Mouse (Mus musculus): Measurements from ENCODE around the gene Plgrkt.
"Not testable (repeated sequence)": the region's sequence is repeated elsewhere in the genome, so short reads cannot be mapped to it uniquely, and the experiment has no call there.

Plgrkt gene

GRCm38 (mm10) chr19:29366969-29367622, at the start of gene Plgrkt, which contains the start of gene Cd274:
Gene Plgrkt (minus strand): TSS chr19:29367390.
Gene Cd274 (plus strand): TSS chr19:29367455.
- no peak for DNase-seq (ENCODE audit: low read depth, low spot score)

GRCm38 (mm10) chr19:29416393-29416902, 49.3 kb upstream of the Plgrkt start:
- DNase-seq (ENCODE audit: low read depth, low spot score): no peak

GRCm38 (mm10) chr19:29414917-29415316, 47.7 kb upstream of the Plgrkt start:
- DNase-seq (ENCODE audit: low read depth, low spot score): not testable (repeated sequence)

DNA sequence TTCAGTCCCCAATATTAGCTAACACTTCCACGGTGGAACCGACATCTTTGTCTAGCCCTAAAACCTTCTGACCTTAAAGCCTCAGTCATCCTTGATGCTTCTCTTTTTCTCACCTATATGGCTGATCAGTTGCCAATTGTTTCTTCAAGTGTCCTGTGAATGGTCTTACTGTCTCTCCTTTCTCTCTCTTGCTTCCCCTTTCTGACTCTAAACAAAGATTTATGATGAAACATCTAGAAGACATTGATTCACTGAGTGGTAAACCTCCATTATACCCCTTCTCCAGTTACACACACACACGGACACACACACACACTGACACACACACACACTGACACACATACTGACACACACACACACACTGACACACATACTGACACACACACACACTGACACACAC, 47.3 kb upstream of the Plgrkt start:
- no peak for DNase-seq (ENCODE audit: low read depth, low spot score)

DNA sequence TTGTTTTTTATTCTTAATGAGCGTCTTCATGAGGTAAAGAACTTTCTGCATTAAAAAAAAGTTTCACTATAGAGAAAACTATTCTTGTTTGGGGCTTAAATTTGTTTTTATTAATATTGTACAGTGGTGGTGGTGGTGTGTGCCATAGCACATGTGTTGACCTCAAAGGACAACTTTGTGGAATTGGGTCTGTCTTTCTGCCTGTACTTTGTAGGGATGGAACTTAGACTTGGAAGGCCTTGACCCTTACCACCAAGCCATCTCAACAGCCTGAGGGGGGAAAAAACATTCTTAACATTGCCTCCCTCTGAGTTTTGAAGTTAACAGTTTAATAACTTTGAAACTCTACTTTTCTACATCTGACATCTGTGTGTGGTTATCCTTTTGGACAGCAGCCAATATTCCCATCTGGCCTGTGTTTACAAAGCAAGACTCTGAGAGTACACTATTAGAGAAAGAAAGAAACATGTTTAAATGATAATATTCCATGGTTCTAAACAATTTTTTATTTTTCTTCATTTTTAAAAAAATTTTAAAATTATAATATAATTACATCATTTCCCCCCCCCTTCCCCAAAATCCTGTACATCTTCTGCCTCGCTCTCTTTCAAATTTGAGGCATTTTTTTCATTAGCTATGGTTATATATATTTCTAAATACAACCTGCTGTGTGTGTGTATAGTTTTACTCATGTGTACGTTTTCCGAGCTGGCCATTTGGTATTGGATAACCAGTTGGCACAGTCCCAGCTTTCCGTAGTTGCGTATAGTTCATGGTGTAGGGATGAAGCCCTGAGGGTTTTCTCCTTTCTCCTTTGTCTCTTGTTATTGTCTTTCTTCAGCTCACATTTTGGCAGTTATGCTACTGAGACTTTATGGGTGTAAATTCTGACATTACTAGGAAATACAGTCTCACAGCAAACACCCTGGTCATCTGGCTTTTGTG, 45.6 kb upstream of the Plgrkt start:
- no peak for DNase-seq (ENCODE audit: low read depth, low spot score)

DNA sequence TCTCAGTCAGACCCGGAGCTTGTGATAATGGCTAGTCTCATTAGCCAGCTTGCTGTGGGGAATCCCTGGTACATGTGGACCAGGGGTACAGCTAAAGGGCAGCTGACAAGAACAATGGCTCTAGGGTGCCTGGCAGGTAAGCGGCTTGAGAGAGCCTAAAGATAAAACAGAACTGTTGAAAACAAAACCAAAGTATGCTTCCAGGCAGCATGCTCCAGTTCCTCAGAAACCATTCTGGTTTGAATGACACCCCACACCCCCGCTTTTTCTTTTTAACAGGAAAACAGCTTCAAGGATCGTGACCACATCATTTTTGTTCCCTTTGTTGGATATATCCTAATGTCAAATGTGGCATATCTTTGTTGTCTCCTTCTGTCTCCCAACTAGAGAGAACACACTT, 43.4 kb upstream of the Plgrkt start, which contains the start of gene Pdcd1lg2:
TSS of gene Pdcd1lg2 (plus strand) at position 301 of the 400 bp plus-strand sequence.
- DNase-seq (ENCODE audit: low read depth, low spot score): no peak

GRCm38 (mm10) chr19:29406042-29407017, 39.1 kb upstream of the Plgrkt start:
- DNase-seq (ENCODE audit: low read depth, low spot score): no peak

DNA sequence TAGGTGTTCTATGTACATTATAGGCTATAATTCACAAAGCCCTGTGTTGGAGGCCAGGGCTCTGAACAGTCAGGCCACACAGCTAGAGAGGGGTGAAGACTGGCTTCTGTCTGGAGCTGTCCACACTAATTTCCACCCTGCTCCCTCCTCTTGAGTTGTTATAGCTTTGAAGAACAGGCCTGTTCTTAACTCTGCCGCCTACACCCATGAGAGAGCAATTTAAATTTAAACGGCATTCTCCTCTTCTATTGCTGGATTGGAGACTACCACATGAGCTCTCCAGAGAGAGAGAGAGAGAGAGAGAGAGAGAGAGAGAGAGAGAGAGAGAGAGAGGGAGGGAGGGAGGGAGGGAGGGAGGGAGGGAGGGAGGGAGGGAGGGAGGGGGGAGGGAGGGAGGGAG, 38.2 kb upstream of the Plgrkt start:
- DNase-seq (ENCODE audit: low read depth, low spot score): no peak

GRCm38 (mm10) chr19:29403251-29403650, 36.1 kb upstream of the Plgrkt start:
- no peak for DNase-seq (ENCODE audit: low read depth, low spot score)

- DNase-seq (ENCODE audit: low read depth, low spot score): no peak
These were observed 35.4 kb upstream of the Plgrkt start for GRCm38 (mm10) chr19:29402621-29403020.

- DNase-seq (ENCODE audit: low read depth, low spot score): no peak
These were observed 33.3 kb upstream of the Plgrkt start for GRCm38 (mm10) chr19:29400466-29400865.

DNA sequence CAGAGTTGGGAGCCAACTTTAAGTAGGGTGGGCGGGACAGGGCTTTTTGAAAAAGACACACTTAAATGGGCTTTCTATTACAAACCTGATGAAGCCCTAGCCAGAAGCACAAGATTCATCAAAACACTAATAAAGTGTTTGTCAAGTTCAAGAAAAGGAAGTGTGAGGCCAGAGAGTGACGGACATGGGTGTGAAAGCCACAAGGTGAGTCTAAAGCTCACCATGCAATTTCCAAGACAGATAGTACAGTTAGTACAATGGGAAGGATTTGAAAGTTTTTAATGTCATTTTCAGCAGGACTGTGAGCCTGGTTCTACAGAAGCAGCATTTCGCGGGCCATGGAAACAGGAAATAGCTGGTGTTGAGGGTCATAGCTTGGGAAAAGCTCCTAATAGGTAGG, 32.6 kb upstream of the Plgrkt start:
- no peak for DNase-seq (ENCODE audit: low read depth, low spot score)

DNA sequence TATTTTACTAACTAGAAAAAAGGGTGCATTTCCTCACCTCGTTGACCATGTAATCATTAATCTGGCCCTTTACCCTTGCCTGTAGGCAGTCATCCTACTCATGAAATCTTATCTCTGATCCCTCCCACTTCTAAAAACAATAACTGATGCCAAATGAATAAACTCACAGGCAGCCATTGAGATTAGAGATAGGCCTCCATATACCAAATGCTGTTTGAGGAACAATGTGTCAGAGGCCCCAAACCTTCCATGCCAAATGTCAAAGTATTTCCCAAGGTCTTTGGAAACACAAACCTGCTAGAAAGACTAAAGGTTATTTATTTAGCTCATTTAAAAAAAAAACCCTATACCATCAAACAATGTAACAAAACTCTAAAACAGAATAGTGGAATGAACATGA, 29.2 kb upstream of the Plgrkt start:
- DNase-seq (ENCODE audit: low read depth, low spot score): no peak

DNA sequence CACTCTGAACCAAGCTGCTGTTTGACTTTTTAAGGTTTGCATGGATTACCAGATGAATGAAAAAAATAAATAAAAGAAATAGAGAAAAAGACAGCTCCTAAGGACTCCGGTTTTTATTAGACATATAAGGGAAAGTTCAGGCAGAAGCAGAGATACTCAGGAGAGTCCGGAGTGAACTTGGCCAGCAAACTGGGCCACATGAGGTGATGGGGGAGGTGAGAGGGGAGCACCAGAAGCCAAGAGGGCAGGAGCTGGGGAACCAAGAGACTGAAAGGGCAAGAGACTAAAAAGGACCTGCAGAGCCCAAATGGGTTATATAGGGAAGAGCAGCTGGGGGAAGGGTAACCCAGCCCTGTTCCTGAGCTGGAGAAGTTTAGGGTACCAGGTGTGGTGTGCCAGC, 27.5 kb upstream of the Plgrkt start:
- no peak for DNase-seq (ENCODE audit: low read depth, low spot score)

GRCm38 (mm10) chr19:29393333-29393732, 26.1 kb upstream of the Plgrkt start:
- DNase-seq (ENCODE audit: low read depth, low spot score): no peak

- no peak for DNase-seq (ENCODE audit: low read depth, low spot score)
These were observed 24.1 kb upstream of the Plgrkt start for GRCm38 (mm10) chr19:29391279-29391678.

- DNase-seq (ENCODE audit: low read depth, low spot score): no peak
These were observed 23.3 kb upstream of the Plgrkt start for GRCm38 (mm10) chr19:29390483-29390882.

DNA sequence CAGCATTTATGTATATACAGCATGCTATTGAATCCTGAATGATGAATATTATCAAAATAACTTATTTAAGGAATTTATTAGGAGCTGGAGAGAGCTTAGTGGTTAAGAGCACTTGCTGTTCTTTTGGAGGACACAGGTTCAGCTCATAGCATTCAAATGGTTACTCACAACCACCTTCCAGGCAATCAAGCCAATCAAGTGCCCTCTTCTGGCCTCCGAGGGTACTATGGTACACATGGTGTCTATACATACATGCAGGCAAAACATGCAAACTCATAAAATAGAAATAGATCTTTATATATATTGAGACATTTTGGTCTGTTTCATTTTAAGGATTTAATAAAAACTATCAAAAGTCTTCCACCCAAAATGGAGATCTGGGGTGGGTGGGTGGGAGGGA, 21.6 kb upstream of the Plgrkt start:
- DNase-seq (ENCODE audit: low read depth, low spot score): no peak

- no peak for DNase-seq (ENCODE audit: low read depth, low spot score)
These were observed 18.6 kb upstream of the Plgrkt start for GRCm38 (mm10) chr19:29385822-29386221.

GRCm38 (mm10) chr19:29384994-29385393, 17.8 kb upstream of the Plgrkt start:
- no peak for DNase-seq (ENCODE audit: low read depth, low spot score)

DNA sequence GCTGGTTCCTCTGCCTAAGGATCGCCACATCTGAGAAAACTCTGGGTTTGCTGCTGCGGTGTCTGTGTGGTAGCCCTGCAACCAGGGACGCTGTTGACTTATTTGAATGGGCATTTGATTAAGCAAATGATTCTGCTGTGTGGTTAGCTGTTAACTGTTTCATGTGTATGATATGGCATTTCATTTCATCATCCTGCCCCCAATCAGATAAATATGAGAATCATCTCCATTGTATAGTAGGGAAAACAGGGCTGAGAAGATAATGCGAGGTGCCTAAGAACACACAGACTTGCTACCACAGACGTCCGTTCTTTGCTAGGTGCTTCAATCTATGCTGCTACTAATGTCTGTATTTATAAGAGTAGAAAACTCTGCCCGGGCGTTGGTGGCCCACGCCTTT, 17.2 kb upstream of the Plgrkt start:
- no peak for DNase-seq (ENCODE audit: low read depth, low spot score)
